Mouse (Mus musculus) layer of hippocampus, adult 8-10 months (tissue): Measurements from ENCODE around the gene Slc22a23. TPM values are rescaled to one million over a fixed set of nuclear protein-coding genes. Genes with fewer than 3 reads are reported as not detected.

Experiments
- DNase-seq, 2 experiments: peaks; one replicate each; pipeline ENCODE4 v3.0.0; 2022; ENCODE audit warnings: low spot score in 2 of 2
- total RNA-seq, 4 experiments: library from RNA; stranded (reverse); gene quantifications; 2 replicates each; pipeline ENCODE4 v1.2.4; 2022

The Slc22a23 gene
- total RNA-seq, 4 experiments from 2014 or later, result 32.3 to 41.6 (median 36.4) TPM

GRCm38 (mm10) chr13:34163304-34163975 lies 181.5 kb downstream of the Slc22a23 start:
- peak; percentile 33 to 49 for DNase-seq

GRCm38 (mm10) chr13:34162491-34163303 lies 182.3 kb downstream of the Slc22a23 start, which contains the start of gene Psmg4:
Gene Psmg4, plus strand, starts transcription at chr13:34162964.
- peak; percentile 85 to 90 for DNase-seq

GRCm38 (mm10) chr13:34159926-34160325 lies 185.1 kb downstream of the Slc22a23 start:
- DNase-seq, result no peak

- DNase-seq, result no peak
Observed at GRCm38 (mm10) chr13:34157596-34158157, 187.3 kb downstream of the Slc22a23 start.

GRCm38 (mm10) chr13:34156840-34157185 lies 188.2 kb downstream of the Slc22a23 start:
- no peak for DNase-seq

GRCm38 (mm10) chr13:34156133-34156839 lies 188.7 kb downstream of the Slc22a23 start:
- no peak for DNase-seq

GRCm38 (mm10) chr13:34154931-34155272 lies 190.1 kb downstream of the Slc22a23 start:
- DNase-seq, result peak in 1 of 2 experiments; percentile 74

GRCm38 (mm10) chr13:34154217-34154930 lies 190.6 kb downstream of the Slc22a23 start:
- DNase-seq, result peak in 1 of 2 experiments; percentile 86

GRCm38 (mm10) chr13:34153254-34154011 lies 191.5 kb downstream of the Slc22a23 start:
- peak in 1 of 2 experiments; percentile 50 for DNase-seq

- DNase-seq, result peak in 1 of 2 experiments; percentile 1
Observed at GRCm38 (mm10) chr13:34152695-34153094, 192.3 kb downstream of the Slc22a23 start.

GRCm38 (mm10) chr13:34151425-34151824 lies 193.6 kb downstream of the Slc22a23 start:
- DNase-seq, result no peak

GRCm38 (mm10) chr13:34150271-34151027 lies 194.5 kb downstream of the Slc22a23 start:
- peak in 1 of 2 experiments; percentile 77 for DNase-seq

- DNase-seq, result no peak
Observed at GRCm38 (mm10) chr13:34149463-34150176, 195.4 kb downstream of the Slc22a23 start.

- DNase-seq, result peak; percentile 80 to 89
Observed at GRCm38 (mm10) chr13:34148767-34149392, 196.1 kb downstream of the Slc22a23 start.

- DNase-seq, result peak in 1 of 2 experiments; percentile 6
Observed at GRCm38 (mm10) chr13:34148181-34148580, 196.8 kb downstream of the Slc22a23 start.

- peak in 1 of 2 experiments; percentile 2 for DNase-seq
Observed at GRCm38 (mm10) chr13:34146916-34147315, 198.1 kb downstream of the Slc22a23 start.

- DNase-seq, result no peak
Observed at GRCm38 (mm10) chr13:34143389-34143788, 201.6 kb downstream of the Slc22a23 start.

GRCm38 (mm10) chr13:34136605-34137004 lies 208.4 kb downstream of the Slc22a23 start:
- DNase-seq, result peak; percentile 77 to 86
